Mouse (Mus musculus): ENCODE measurements around the gene Ooep. TPM values are rescaled to one million over a fixed set of nuclear protein-coding genes. Genes with fewer than 3 reads are reported as not detected.
A peak's percentile ranks its signal among the peaks of the same experiment; 100 is the strongest.
"Not testable (repeated sequence)": the region's sequence is repeated elsewhere in the genome, so short reads cannot be mapped to it uniquely, and the experiment has no call there.

Gene Ooep
- polyA plus RNA-seq, 1 experiment from 2014 or later: 0.03 TPM

DNA sequence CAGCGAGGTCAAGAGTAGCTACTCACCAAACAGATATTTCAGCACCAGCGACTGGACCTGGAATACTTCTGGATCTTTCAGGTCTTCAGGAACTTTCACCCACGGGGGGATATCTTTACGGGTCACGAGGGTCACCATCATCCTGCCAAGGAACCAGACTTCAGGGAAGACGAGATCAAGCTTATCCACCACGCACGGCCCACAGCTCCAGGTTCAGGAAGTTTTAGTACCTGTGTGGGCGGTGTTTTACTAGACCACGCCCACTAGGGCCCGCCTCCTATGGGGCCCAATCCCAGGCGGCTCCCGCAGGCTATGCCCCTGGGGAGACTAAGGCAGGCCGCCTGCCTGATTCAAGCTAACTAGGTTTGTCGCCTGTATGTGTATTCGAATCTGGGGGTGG is 10.6 kb downstream of the Ooep start, which contains the start of gene Dppa5a:
Gene Dppa5a (minus strand): TSS at position 219 of the 400 bp plus-strand sequence.
- not testable (repeated sequence) for H3K36me3 ChIP-seq (replicated peaks); H3K4me1 ChIP-seq (replicated peaks); H3K9me3 ChIP-seq (replicated peaks); H3K27ac ChIP-seq (replicated peaks); ATAC-seq (ENCODE audit: insufficient read depth); H3K9ac ChIP-seq; H3K4me2 ChIP-seq; H3K4me3 ChIP-seq (replicated peaks); H3K27me3 ChIP-seq
- 75% methylated on average over 16 of the region's 16 CpGs for WGBS (ENCODE audit: insufficient replicate concordance)

DNA sequence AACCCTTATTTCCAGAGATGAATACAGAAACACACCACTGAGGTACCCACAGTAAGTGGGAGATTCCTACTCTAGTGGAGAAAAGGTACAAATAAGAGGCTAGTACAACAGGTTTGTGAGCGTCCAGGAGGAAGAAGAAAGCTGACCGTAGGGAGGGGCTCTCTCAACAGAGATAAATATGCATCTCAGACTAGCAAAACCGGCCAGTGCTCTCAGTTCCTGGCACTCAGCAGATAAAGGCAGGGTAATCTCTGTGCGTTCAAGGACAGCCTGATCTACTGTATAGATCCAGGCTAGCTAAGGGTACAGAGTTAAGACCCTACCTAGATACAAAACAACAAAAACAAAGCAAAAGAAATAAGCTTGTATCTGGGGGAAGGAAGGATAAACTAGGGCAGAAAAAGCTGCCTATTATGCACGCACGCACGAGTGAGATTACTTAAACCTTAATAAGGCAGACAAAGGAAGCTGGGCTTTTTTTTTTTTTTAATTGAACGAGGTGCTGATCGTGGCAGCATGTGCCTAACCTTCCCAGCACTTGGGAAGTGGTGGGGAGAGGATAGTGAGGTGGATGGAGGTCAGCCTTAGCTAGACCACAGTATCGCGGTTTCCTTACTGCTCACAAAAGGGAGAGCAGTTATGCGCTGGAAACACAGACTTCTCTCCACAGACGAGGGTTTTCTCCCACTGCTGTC is 12.5 kb downstream of the Ooep start:
- no peak overlapping the region for H3K4me2 ChIP-seq
- 46% methylated on average over 13 of the region's 13 CpGs for WGBS (ENCODE audit: insufficient replicate concordance)
- no peak overlapping the region for H3K9ac ChIP-seq
- no peak overlapping the region for H3K4me3 ChIP-seq (replicated peaks)
- ATAC-seq (ENCODE audit: insufficient read depth): no peak
- no peaks in the 10 kb centered on the region for H3K27me3 ChIP-seq
- H3K36me3 ChIP-seq (replicated peaks): no peaks in the 10 kb centered on the region
- no peaks in the 10 kb centered on the region; the same call in 1 of the 2 replicates for H3K4me1 ChIP-seq (replicated peaks)
- no peak overlapping the region for H3K27ac ChIP-seq (replicated peaks)
- no peaks in the 10 kb centered on the region for H3K9me3 ChIP-seq (replicated peaks)

DNA sequence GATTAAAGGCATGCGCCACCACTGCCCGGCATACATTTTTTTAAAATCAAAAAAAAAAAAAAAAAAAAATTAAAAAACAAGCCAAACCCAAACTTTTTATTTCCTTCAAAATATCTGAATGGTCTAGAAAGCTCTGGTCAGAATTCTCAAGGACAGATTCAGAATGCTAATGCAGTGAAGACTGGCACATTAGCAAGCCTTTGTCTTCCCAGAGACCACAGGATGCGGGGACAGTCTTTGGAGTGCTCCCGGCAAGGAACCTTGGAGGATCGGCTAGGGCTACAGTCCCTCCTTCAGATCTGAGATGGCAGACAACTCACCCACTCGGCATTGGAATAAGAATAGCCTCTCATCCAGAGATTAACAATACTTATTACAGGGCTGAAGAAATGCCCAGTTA is 13.8 kb downstream of the Ooep start:
- Histone ChIP-seq H3K27me3 (no peaks in the 10 kb centered on the region), H3K4me2 (no peak overlapping the region), H3K27ac (replicated peaks) (no peak overlapping the region), H3K36me3 (replicated peaks) (no peaks in the 10 kb centered on the region), H3K4me3 (replicated peaks) (no peak overlapping the region), H3K9ac (no peak overlapping the region), H3K4me1 (replicated peaks) (no peaks in the 10 kb centered on the region; the same call in 1 of the 2 replicates), H3K9me3 (replicated peaks) (no peaks in the 10 kb centered on the region)
- ATAC-seq (ENCODE audit: insufficient read depth): no peak
- 76% methylated on average over 6 of the region's 6 CpGs for WGBS (ENCODE audit: insufficient replicate concordance)

DNA sequence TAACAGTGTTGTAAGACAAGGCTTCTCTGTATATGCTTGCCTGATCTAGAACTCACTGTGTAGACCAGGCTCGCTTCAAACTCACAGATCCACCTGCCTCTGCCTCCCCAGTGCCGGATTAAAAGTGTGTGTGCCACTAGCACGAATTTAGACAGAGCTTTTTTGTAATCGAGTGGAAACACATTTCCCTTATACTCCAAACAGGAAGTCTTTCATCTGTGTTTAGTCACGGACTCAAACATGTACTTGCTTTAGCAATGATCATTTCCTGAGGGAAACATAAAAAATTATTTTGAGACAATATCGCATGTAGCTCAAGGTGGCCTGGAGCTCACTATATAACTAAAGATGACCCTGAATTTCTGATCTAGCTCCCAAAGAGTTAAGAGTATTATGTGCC is 15.2 kb downstream of the Ooep start:
- Histone ChIP-seq H3K4me3 (replicated peaks) (no peak overlapping the region), H3K4me2 (no peak overlapping the region), H3K36me3 (replicated peaks) (no peaks in the 10 kb centered on the region), H3K27me3 (no peaks in the 10 kb centered on the region), H3K9ac (no peak overlapping the region), H3K4me1 (replicated peaks) (no peaks in the 10 kb centered on the region; the same call in 1 of the 2 replicates), H3K27ac (replicated peaks) (no peak overlapping the region), H3K9me3 (replicated peaks) (no peaks in the 10 kb centered on the region)
- WGBS (ENCODE audit: insufficient replicate concordance): 19% methylated on average over 6 of the region's 6 CpGs
- no peak for ATAC-seq (ENCODE audit: insufficient read depth)

DNA sequence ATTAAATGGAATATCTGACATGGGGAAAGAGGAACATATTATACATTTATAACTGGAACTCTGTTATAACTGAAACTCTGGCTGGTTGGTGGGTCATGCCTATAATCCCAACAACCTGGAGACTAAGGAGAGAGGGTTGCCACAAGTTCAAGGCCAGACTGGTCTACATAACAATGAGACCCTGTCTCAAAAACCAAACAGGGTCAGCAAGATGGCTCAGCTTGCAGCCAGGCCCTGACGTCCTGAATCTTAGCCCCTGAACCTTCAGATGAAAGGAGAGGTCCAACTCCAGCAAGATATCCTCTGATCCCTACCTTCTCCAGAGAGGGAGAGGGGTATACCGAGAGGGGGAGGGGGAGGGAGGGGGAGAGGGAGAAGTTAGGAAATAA is 18.0 kb downstream of the Ooep start:
- H3K27me3 ChIP-seq: no peaks in the 10 kb centered on the region
- H3K4me1 ChIP-seq (replicated peaks): no peaks in the 10 kb centered on the region
- H3K9ac ChIP-seq: no peak overlapping the region
- ATAC-seq (ENCODE audit: insufficient read depth): no peak
- H3K9me3 ChIP-seq (replicated peaks): no peaks in the 10 kb centered on the region
- no peak overlapping the region for H3K4me3 ChIP-seq (replicated peaks)
- H3K36me3 ChIP-seq (replicated peaks): no peaks in the 10 kb centered on the region
- H3K4me2 ChIP-seq: no peak overlapping the region
- WGBS (ENCODE audit: insufficient replicate concordance): 48% methylated on average over 2 of the region's 2 CpGs
- H3K27ac ChIP-seq (replicated peaks): no peak overlapping the region

GRCm38 (mm10) chr9:78359750-78360483 is 18.6 kb downstream of the Ooep start:
- H3K27me3 ChIP-seq: no peaks in the 10 kb centered on the region
- H3K4me2 ChIP-seq: no peak overlapping the region
- no peaks in the 10 kb centered on the region for H3K36me3 ChIP-seq (replicated peaks)
- no peak overlapping the region for H3K4me3 ChIP-seq (replicated peaks)
- ATAC-seq (ENCODE audit: insufficient read depth): no peak
- 49% methylated on average over 6 of the region's 6 CpGs for WGBS (ENCODE audit: insufficient replicate concordance)
- H3K9ac ChIP-seq: no peak overlapping the region
- H3K4me1 ChIP-seq (replicated peaks): no peaks in the 10 kb centered on the region
- no peaks in the 10 kb centered on the region for H3K9me3 ChIP-seq (replicated peaks)
- H3K27ac ChIP-seq (replicated peaks): no peak overlapping the region

GRCm38 (mm10) chr9:78358053-78358452 is 20.5 kb downstream of the Ooep start:
- Histone ChIP-seq H3K27ac (replicated peaks) (no peak overlapping the region), H3K4me1 (replicated peaks) (no peaks in the 10 kb centered on the region), H3K36me3 (replicated peaks) (no peaks in the 10 kb centered on the region), H3K9ac (no peak overlapping the region), H3K4me2 (no peak overlapping the region), H3K4me3 (replicated peaks) (no peak overlapping the region), H3K9me3 (replicated peaks) (no peaks in the 10 kb centered on the region), H3K27me3 (no peaks in the 10 kb centered on the region)
- no peak for ATAC-seq (ENCODE audit: insufficient read depth)
- WGBS (ENCODE audit: insufficient replicate concordance): 11% methylated on average over 9 of the region's 9 CpGs

DNA sequence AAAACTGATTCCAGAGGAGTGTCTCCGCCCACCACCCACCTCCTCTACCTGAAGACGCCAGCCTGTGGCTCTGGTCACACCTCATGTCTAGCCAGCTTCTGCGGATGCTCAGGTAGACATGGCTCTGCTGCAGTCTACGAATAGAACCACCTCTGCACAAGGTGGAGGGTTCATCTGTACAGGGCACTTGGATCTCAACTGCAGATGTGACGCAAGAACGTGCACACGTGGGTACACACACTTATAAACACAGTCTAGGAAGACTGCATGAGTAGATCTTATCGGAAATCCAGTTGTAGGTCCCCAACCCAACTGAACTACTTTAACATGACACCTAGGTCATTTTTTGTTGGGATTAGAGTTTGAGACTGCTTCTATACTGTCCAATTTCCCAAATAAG is 22.9 kb downstream of the Ooep start, which contains the start of gene Gsta2:
Gene Gsta2 (minus strand): TSS at position 178 of the 400 bp plus-strand sequence.
- Histone ChIP-seq H3K4me2 (no peak within 1 kb of the TSS), H3K4me3 (replicated peaks) (no peak within 1 kb of the TSS), H3K36me3 (replicated peaks) (no peaks in the 10 kb centered on the region), H3K4me1 (replicated peaks) (no peaks in the 10 kb centered on the region), H3K9ac (no peak within 1 kb of the TSS), H3K9me3 (replicated peaks) (no peaks in the 10 kb centered on the region), H3K27me3 (no peaks in the 10 kb centered on the region), H3K27ac (replicated peaks) (0 out of 2 replicates have a peak within 1 kb of the TSS, but pooled peaks have one; percentile 19)
- no peak for ATAC-seq (ENCODE audit: insufficient read depth)
- WGBS (ENCODE audit: insufficient replicate concordance): 69% methylated on average over 8 of the region's 8 CpGs

DNA sequence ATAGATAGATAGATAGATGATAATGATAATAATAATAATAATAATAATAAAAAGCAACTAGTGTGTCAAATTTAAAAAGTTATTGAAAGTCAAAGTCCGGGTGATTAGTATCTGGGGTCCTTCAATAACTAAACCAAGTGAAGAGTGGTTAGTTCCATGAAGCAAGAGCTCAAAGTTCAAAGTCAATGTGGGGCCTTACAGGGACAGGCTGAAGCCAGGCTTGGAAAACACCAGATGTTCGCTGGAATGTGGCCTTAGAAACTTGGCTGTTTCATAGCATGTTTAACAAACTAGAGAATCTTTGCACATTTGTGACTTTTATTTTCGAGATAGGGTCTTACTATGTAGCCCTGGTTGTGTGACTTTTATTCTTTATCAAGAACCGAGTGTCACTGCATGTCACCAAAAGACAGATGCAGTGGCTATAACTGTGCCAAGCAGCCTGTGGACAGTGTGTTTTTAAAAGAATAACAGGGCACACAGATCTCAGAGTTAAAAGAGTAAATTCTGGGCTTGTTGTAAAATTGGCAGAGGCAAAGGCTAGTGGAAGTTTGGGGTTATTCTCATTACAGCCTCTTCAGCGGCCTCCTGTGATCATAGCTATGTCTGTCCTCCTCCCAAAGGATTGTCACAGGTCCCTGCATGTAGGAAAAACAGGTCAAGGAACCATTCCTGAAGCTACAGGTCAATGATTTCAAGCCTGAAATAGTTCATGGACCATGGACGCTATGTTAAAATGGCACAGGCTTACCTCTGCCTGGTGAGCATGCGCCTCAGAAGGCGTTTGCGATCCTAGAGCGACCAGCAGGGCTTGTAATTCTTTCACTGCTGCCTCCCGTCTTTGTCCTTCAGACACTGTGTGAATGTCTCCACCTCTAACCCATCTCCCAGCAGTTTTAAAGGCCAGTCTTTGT is 23.6 kb downstream of the Ooep start:
- no peak overlapping the region for H3K9ac ChIP-seq
- H3K27ac ChIP-seq (replicated peaks): 0 out of 2 replicates have a peak overlapping the region, but pooled peaks have one; percentile 19
- H3K36me3 ChIP-seq (replicated peaks): no peaks in the 10 kb centered on the region
- no peaks in the 10 kb centered on the region for H3K9me3 ChIP-seq (replicated peaks)
- H3K4me1 ChIP-seq (replicated peaks): no peaks in the 10 kb centered on the region
- WGBS (ENCODE audit: insufficient replicate concordance): 63% methylated on average over 11 of the region's 11 CpGs
- no peak overlapping the region for H3K4me2 ChIP-seq
- no peak for ATAC-seq (ENCODE audit: insufficient read depth)
- H3K4me3 ChIP-seq (replicated peaks): no peak overlapping the region
- H3K27me3 ChIP-seq: no peaks in the 10 kb centered on the region

GRCm38 (mm10) chr9:78351504-78352220 is 26.9 kb downstream of the Ooep start:
- Histone ChIP-seq H3K27me3 (no peaks in the 10 kb centered on the region), H3K4me2 (no peak overlapping the region), H3K4me3 (replicated peaks) (no peak overlapping the region), H3K36me3 (replicated peaks) (no peaks in the 10 kb centered on the region), H3K4me1 (replicated peaks) (no peaks in the 10 kb centered on the region), H3K9ac (no peak overlapping the region), H3K27ac (replicated peaks) (no peak overlapping the region), H3K9me3 (replicated peaks) (no peaks in the 10 kb centered on the region)
- no peak for ATAC-seq (ENCODE audit: insufficient read depth)
- WGBS (ENCODE audit: insufficient replicate concordance): 47% methylated on average over 6 of the region's 6 CpGs

Data from liver, embryonic 15.5 days (tissue).